Mouse (Mus musculus) ES-Bruce4 (cell line): ENCODE results near the gene Slit1. TPM values are rescaled to one million over a fixed set of nuclear protein-coding genes. Genes with fewer than 3 reads are reported as not detected.

Experiments
- H3K27ac ChIP-seq: 2 replicates; pipeline ENCODE4 v1.5.1; 2012; ENCODE audit warnings: low read length, inconsistent platforms; ENCODE audit not compliant: insufficient read depth
- H3K27me3 ChIP-seq: 2 replicates; pipeline ENCODE4 v1.6.1; 2012; ENCODE audit warnings: mild to moderate bottlenecking, low read length, inconsistent platforms; ENCODE audit not compliant: control insufficient read depth, poor library complexity, insufficient read depth, severe bottlenecking
- H3K36me3 ChIP-seq: 2 replicates; pipeline ENCODE4 v1.6.1; 2012; ENCODE audit warnings: inconsistent platforms, mild to moderate bottlenecking, low read length, moderate library complexity; ENCODE audit not compliant: control insufficient read depth, poor library complexity, insufficient read depth, severe bottlenecking
- H3K4me1 ChIP-seq: one replicate; pipeline ENCODE4 v1.8.1; 2011; ENCODE audit warnings: low read length; ENCODE audit not compliant: control insufficient read depth, insufficient read depth
- H3K4me3 ChIP-seq: 2 replicates; pipeline ENCODE4 v1.5.1; 2011; ENCODE audit warnings: low read depth, mild to moderate bottlenecking, low read length
- H3K9ac ChIP-seq: 2 replicates; pipeline ENCODE4 v1.6.1; 2012; ENCODE audit warnings: low read depth, mild to moderate bottlenecking, inconsistent platforms; ENCODE audit not compliant: poor library complexity, severe bottlenecking
- H3K9me3 ChIP-seq: replicated peaks from 2 replicates; pipeline ENCODE4 v1.6.1; 2012; ENCODE audit warnings: mild to moderate bottlenecking, low read length, inconsistent platforms; ENCODE audit not compliant: control insufficient read depth, poor library complexity, insufficient read depth, severe bottlenecking
- CTCF ChIP-seq: IDR thresholded peaks from one replicate; pipeline ENCODE4 v1.8.1; 2011; ENCODE audit warnings: low read depth, low read length
- EP300 ChIP-seq: IDR thresholded peaks from 2 replicates; pipeline ENCODE4 v1.6.1; 2011; ENCODE audit warnings: low read depth, low read length; ENCODE audit not compliant: insufficient read depth
- POLR2A ChIP-seq: IDR thresholded peaks from one replicate; pipeline ENCODE4 v1.8.1; 2011; ENCODE audit warnings: low read length; ENCODE audit not compliant: insufficient read depth
- polyA plus RNA-seq: library from polyadenylated mRNA; stranded (reverse); fragments of >200 nt; gene quantifications from 2 replicates; pipeline ENCODE4 v1.2.4, GENCODE M21; 2011; ENCODE audit warnings: low read depth; ENCODE audit not compliant: missing spikeins, insufficient read depth, insufficient read length

The Slit1 gene
- polyA plus RNA-seq, 1 experiment, result 1.2 TPM

DNA sequence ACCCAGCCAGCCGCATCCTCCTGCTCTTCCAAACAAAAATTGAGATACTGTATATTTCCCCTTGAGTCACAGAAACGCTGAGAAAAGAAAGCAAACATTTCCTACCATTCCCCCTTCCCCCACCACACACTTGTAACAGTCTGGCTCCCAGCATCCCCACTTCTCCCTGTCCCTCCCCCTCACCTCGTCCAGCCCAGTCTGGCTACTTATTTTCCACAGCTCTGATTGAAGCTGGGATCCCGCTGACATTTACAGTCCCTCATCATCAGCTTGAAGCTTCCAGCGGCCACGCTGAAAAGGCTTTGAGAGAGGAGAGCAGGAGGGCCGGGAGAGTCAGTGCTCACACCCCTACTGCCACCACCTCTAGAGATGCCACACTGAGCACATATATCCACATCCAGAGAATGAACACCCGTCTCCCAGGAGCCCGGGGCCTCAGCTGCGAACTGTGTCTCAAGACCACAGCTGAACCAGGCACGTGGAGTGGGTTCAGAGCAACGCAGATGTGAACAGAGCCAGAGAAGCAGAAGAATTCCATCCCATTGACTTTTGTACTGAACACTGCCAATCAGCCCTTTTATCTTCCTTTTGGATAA is 73.6 kb downstream of the Slit1 start:
- Histone ChIP-seq H3K27me3 (no peaks in the 10 kb centered on the region), H3K27ac (no peak overlapping the region), H3K9ac (no peak overlapping the region), H3K9me3 (no peaks in the 10 kb centered on the region), H3K4me3 (no peak overlapping the region), H3K36me3 (no peaks in the 10 kb centered on the region), H3K4me1 (peaks cover 2% of the 10 kb centered on the region)
- TF ChIP-seq EP300 (no peak), POLR2A (no peak), CTCF (no peak)

DNA sequence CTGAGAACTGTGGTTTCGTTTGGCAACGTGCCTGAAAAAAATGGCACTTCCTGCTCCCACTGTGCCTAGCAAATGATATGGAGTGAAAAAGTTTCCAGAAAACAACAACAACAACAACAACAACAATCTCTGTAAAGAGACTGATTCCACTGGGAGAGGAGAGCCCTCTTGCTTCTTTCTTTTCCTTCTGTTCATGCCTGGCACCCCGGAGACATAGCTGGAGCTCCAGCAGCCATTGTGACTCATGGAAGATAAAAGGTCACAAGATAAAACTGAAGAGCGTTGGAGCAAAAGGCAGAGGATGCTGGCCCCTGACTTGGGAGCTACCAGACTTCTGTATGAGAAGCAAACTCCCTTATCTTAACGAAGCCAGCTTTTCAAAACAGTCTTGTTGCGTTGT is 75.9 kb downstream of the Slit1 start:
- H3K27me3 ChIP-seq, result no peaks in the 10 kb centered on the region
- TF ChIP-seq EP300 (no peak), POLR2A (no peak), CTCF (no peak)
- no peak overlapping the region for H3K9ac ChIP-seq
- H3K36me3 ChIP-seq, result no peaks in the 10 kb centered on the region
- no peak overlapping the region for H3K27ac ChIP-seq
- H3K4me1 ChIP-seq, result peaks cover 10% of the 10 kb centered on the region
- no peaks in the 10 kb centered on the region for H3K9me3 ChIP-seq
- no peak overlapping the region for H3K4me3 ChIP-seq

DNA sequence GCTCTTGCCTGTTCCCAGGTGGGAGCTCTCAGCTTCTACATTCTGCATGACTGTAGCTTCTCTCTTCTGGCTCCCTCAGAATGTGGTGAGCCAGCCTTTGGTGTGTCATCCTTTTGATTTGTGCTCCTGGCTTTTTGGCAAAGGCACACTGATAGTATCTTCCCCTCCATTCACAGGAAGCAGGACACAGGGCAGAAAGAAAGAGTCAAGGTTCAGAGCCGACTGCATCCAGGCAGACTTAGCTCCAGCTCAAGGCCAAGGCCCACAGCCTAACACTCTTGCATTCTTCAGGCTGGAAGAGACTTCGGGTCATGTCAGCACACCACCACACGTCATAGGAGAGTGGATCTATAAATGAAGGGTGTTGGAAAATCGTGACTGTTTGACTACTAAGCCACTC is 77.5 kb downstream of the Slit1 start:
- H3K4me3 ChIP-seq, result no peak overlapping the region
- no peak overlapping the region for H3K27ac ChIP-seq
- H3K36me3 ChIP-seq, result no peaks in the 10 kb centered on the region
- no peaks in the 10 kb centered on the region for H3K27me3 ChIP-seq
- no peak overlapping the region for H3K9ac ChIP-seq
- H3K9me3 ChIP-seq, result no peaks in the 10 kb centered on the region
- H3K4me1 ChIP-seq, result peaks cover 10% of the 10 kb centered on the region
- no peak for TF ChIP-seq POLR2A
- no peak for TF ChIP-seq EP300
- TF ChIP-seq CTCF, result no peak

DNA sequence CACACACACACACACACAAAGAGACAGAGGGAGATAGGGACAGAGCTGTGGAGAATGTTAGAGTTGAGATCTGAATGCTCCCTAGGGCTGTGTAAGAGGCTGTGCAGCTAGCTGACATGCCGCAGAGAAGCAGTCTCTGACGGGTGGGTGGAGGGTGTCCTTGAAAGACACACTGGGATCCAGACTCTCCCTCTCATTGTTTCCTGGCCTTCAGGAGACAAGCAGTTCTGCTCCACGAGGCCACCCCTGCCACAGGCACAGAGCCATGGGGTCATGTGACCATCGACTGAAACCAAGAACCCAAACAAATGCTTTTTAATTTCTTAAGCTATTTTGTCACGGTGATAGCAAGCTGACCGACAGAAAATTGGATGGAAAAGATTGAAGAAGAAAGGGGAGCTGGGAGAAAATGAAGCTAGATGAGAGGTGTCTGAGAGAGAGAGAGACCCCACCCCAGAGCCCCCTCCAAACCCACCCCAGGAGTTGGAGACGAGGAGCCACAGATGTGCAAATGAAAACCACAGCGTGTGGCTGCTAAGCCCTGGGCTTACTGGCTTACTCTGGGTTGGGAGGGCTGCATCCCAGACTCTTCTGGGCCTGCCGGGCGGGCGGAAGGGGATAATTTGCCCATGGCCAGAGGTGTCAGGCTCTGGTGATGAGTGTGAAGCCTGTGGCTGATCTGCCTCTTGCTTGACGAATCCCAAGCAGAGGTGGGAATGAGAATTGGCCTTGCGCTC is 79.8 kb downstream of the Slit1 start:
- no peak for TF ChIP-seq EP300
- no peak for TF ChIP-seq CTCF
- no peak for TF ChIP-seq POLR2A
- Histone ChIP-seq H3K27ac (no peak overlapping the region), H3K27me3 (no peaks in the 10 kb centered on the region), H3K36me3 (no peaks in the 10 kb centered on the region), H3K9me3 (no peaks in the 10 kb centered on the region), H3K4me1 (peaks cover 10% of the 10 kb centered on the region), H3K4me3 (no peak overlapping the region), H3K9ac (no peak overlapping the region)

DNA sequence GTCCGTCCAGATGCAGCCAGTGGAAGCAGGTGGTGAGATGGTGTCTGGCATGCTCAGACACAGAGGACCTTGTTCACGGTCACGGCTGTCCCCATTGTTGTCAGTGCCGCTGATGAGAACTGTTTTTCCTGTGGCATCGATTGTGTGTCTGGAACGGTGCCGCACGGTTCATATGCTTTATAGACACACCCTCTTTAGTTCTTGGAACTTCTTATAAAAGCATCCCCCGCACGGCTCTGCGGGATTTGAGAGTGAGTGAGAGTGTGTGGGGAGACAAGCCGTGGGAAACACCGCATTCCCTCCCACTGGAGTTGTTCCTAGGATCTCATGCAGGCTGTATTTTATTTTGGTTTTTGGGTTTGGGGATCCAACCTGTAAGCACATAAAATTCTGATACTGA is 82.0 kb downstream of the Slit1 start:
- no peak overlapping the region for H3K4me3 ChIP-seq
- no peak overlapping the region for H3K9ac ChIP-seq
- TF ChIP-seq CTCF (no peak), POLR2A (no peak), EP300 (no peak)
- H3K9me3 ChIP-seq, result no peaks in the 10 kb centered on the region
- H3K27ac ChIP-seq, result no peak overlapping the region
- H3K27me3 ChIP-seq, result no peaks in the 10 kb centered on the region
- H3K4me1 ChIP-seq, result peaks cover 10% of the 10 kb centered on the region
- no peaks in the 10 kb centered on the region for H3K36me3 ChIP-seq

DNA sequence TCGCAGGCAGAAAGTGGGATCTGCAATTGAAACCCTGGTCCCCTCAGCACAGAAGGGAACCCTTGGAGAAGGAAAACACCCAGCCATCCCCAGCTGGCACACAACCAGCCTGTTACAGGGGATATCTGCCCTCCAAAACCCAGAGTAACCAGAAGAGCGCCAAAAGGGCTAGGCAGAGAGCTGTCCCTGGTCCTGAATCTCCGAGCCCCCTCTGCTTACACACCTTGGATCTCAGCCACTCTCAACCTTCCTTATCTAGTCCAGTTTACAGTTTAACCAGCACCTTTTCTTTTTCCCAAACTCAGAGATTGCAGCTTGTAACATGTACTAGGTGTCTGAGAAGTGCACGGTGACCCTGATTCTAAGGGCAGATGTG is 82.5 kb downstream of the Slit1 start:
- Histone ChIP-seq H3K9ac (no peak overlapping the region), H3K27me3 (no peaks in the 10 kb centered on the region), H3K9me3 (no peaks in the 10 kb centered on the region), H3K36me3 (no peaks in the 10 kb centered on the region), H3K4me3 (no peak overlapping the region), H3K4me1 (peaks cover 10% of the 10 kb centered on the region), H3K27ac (no peak overlapping the region)
- TF ChIP-seq EP300, result no peak
- TF ChIP-seq POLR2A, result no peak
- TF ChIP-seq CTCF, result no peak
